Mouse (Mus musculus) gastrocnemius, adult 18-20 months (tissue): ENCODE results near the gene Tomm20. TPM values are rescaled to one million over a fixed set of nuclear protein-coding genes. Genes with fewer than 3 reads are reported as not detected.
"Not testable (repeated sequence)": the region's sequence is repeated elsewhere in the genome, so short reads cannot be mapped to it uniquely, and the experiment has no call there.

ENCODE experiments used
- DNase-seq: peaks from one replicate; pipeline ENCODE4 v3.0.0; 2021; ENCODE audit warnings: low spot score
- total RNA-seq, 2 experiments: library from RNA; stranded (reverse); gene quantifications; 2 replicates each; pipeline ENCODE4 v1.2.3; 2021

Tomm20 gene
- total RNA-seq, 2 experiments from 2014 or later: 98.0 to 115 TPM

DNA sequence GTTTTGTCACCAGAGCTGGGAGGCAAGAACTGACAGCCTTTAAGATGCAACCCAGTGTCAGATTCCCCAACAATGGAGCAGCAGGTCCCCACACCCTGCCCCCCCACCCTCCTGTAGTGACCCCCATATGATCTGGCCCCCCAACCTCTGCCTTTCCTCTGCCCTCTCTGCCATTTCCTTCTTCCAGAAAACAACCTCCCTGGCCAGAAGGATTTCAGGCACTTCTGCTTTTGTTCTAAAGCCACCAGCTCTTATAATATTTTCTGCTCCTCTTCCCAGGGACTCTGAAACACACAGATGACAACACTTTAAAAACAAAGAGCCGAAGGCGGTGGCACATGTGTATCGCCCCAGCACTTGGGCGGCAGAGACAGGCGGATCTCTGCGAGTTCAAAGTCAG is 25.3 kb downstream of the Tomm20 start:
- DNase-seq: no peak

- no peak for DNase-seq
Measured at GRCm38 (mm10) chr8:126919703-126920102, 25.9 kb downstream of the Tomm20 start.

GRCm38 (mm10) chr8:126919255-126919654 is 26.4 kb downstream of the Tomm20 start:
- no peak for DNase-seq

- DNase-seq: no peak
Measured at GRCm38 (mm10) chr8:126918356-126918755, 27.3 kb downstream of the Tomm20 start.

DNA sequence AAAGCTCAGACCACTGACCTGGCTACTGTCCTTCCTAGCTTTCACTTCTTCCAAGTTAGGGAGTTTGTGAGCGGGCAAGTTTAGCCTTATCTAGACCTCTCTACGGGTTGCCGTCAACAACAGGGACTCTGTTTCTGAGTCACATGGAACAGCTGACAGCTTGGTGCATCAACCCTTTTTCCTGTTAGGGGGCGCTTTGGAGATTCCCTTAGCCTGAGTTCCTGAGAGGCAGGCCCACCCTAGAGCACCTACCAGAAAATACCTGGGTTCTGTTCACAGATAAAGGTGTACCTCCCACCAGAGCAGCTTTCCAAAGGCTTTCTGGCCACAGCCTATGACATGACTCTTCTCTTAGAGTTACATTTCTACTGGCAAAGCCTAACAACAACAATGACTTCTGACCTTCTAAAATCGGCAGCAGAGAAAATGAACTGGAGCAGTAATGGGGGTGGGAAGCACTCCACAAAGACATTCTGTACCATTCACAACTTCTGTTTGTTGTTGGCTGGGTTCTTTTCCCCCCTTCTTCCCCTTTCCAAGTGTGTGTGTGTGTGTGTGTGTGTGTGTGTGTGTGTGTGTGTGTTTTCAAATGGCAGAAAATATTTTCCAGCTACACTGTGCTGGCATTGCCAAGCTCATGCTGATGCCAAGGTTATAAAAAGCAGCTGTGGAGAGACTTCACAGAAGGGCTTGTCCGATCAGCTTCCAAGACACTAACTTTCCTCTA is 28.3 kb downstream of the Tomm20 start:
- peak; percentile 81 for DNase-seq

GRCm38 (mm10) chr8:126916611-126917010 is 29.0 kb downstream of the Tomm20 start:
- DNase-seq: no peak

DNA sequence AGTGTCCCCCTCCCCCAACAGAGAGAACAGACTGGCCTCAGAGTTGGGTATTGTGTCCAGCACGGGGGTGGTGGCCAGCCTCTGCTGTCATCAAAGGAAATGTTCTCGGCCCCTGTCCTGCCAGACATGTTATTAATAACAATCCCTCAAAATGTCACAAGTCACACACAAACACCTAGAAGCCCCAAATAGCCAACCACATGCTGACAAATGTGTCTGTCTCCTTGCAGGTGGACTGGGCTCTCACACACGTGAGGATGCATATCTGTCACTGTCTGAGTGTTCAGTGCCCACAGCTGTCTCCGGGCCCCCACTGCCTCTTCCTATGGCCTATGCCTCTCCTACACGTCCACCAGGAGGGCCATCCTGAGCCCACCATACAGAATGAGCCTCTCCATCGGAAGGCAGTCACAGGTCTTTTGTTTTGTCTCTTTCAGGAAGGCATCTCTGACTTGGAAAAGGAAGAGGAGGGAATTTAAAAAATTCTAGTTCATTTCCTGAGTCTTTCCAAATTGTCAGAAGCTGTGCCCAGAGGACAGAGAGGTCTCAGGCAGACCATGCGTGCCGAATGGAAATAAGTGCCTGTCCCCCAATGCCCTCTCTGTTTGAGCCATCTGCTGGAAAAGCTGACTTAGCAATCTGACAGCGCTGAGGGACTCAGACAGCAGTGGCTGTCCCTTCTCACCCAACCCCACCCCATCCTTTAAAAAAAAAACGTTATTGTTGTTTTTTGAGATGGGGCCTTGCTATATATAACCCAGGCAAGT is 30.9 kb downstream of the Tomm20 start:
- DNase-seq: peak; percentile 38

- DNase-seq: not testable (repeated sequence)
Measured at GRCm38 (mm10) chr8:126914107-126914490, 31.5 kb downstream of the Tomm20 start.

GRCm38 (mm10) chr8:126913241-126914106 is 32.2 kb downstream of the Tomm20 start:
- DNase-seq: peak; percentile 83

- DNase-seq: peak; percentile 77
Measured at GRCm38 (mm10) chr8:126909371-126909802, 36.3 kb downstream of the Tomm20 start.

GRCm38 (mm10) chr8:126908805-126909204 is 36.8 kb downstream of the Tomm20 start:
- no peak for DNase-seq

- no peak for DNase-seq
Measured at GRCm38 (mm10) chr8:126907968-126908367, 37.7 kb downstream of the Tomm20 start.

GRCm38 (mm10) chr8:126907374-126907773 is 38.3 kb downstream of the Tomm20 start:
- DNase-seq: no peak

- DNase-seq: no peak
Measured at GRCm38 (mm10) chr8:126905387-126905786, 40.3 kb downstream of the Tomm20 start.

DNA sequence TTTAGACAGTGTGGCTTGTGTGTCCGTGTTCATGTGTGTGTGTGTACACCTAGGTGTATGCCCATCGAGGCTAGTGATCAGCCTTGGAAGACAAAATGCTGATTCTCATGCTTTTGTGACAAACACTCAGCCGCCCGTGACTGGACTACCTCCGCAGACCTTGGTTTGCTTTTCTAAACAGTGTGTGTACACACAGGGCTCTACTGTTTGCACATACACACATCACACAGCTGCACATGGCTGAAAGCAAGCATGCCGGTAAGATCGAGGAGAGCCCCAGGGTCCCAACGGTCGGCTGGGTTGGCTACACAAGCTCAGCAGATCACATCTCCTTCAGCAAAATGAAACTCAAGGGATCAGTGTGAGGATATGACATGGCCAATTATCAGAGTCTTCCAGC is 41.7 kb downstream of the Tomm20 start:
- no peak for DNase-seq

- no peak for DNase-seq
Measured at GRCm38 (mm10) chr8:126903224-126903895, 42.3 kb downstream of the Tomm20 start.

DNA sequence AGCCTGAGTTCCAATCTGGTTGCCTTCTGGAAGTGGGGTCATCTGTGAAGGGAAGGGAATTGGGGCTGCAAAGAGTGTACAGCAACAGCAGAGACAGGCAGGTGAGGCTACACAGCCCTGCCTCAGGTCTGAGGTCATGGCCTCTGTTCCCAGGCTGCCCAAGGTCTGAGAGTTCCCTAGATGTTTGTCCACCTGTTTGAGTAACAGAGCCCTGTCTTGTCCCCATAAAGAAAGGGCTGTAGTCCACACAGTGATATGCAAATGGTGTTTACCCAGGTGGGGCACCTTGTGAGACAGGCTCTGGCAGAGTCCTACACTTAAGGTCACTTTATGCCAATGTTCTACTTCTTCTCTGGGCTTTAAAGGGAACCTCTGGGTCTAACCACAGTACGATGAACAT is 44.0 kb downstream of the Tomm20 start:
- no peak for DNase-seq

GRCm38 (mm10) chr8:126901049-126901448 is 44.6 kb downstream of the Tomm20 start:
- DNase-seq: no peak

- no peak for DNase-seq
Measured at GRCm38 (mm10) chr8:126895133-126895532, 50.5 kb downstream of the Tomm20 start.

- DNase-seq: no peak
Measured at GRCm38 (mm10) chr8:126887639-126888006, 58.0 kb downstream of the Tomm20 start.
